Mouse (Mus musculus) frontal cortex, postnatal 10 days (tissue): ENCODE data around the gene Gm5460.

ENCODE experiments used
- DNase-seq, 2 experiments: peaks; one replicate each; pipeline ENCODE4 v3.0.0; 2022; ENCODE audit warnings: low spot score in 2 of 2, mixed read lengths in 1 of 2

Gene Gm5460

GRCm38 (mm10) chr14:34016381-34016780 lies at the start of gene Gm5460:
Gm5460 (plus strand) TSS chr14:34016758.
- no peak for DNase-seq

- DNase-seq: no peak
Observed at GRCm38 (mm10) chr14:33972679-33973078, 43.9 kb upstream of the Gm5460 start.

GRCm38 (mm10) chr14:33974752-33975151 lies 41.8 kb upstream of the Gm5460 start:
- no peak for DNase-seq

GRCm38 (mm10) chr14:33977748-33978147 lies 38.8 kb upstream of the Gm5460 start:
- DNase-seq: no peak

- DNase-seq: peak in 1 of 2 experiments; percentile 29
Observed at GRCm38 (mm10) chr14:33978604-33979059, 37.9 kb upstream of the Gm5460 start, which contains the start of gene Zfp488. Zfp488 (minus strand) TSS chr14:33978764.

- no peak for DNase-seq
Observed at GRCm38 (mm10) chr14:33989201-33989600, 27.4 kb upstream of the Gm5460 start.

GRCm38 (mm10) chr14:33991971-33992370 lies 24.6 kb upstream of the Gm5460 start:
- no peak for DNase-seq

GRCm38 (mm10) chr14:33993051-33993450 lies 23.5 kb upstream of the Gm5460 start:
- no peak for DNase-seq

- DNase-seq: no peak
Observed at GRCm38 (mm10) chr14:33993521-33994289, 22.9 kb upstream of the Gm5460 start.

- no peak for DNase-seq
Observed at GRCm38 (mm10) chr14:33997427-33997826, 19.1 kb upstream of the Gm5460 start.

- no peak for DNase-seq
Observed at GRCm38 (mm10) chr14:34000076-34000475, 16.5 kb upstream of the Gm5460 start.

- DNase-seq: no peak
Observed at GRCm38 (mm10) chr14:34001445-34001844, 15.1 kb upstream of the Gm5460 start.

- DNase-seq: no peak
Observed at GRCm38 (mm10) chr14:34002358-34002757, 14.2 kb upstream of the Gm5460 start.

- no peak for DNase-seq
Observed at GRCm38 (mm10) chr14:34015063-34015462, 1.5 kb upstream of the Gm5460 start, which contains the start of gene Gm30083. Gm30083 (minus strand) TSS chr14:34015182.

GRCm38 (mm10) chr14:34016938-34017337 lies 380 bp downstream of the Gm5460 start:
- no peak for DNase-seq

GRCm38 (mm10) chr14:34026710-34027109 lies 10.2 kb downstream of the Gm5460 start:
- no peak for DNase-seq

GRCm38 (mm10) chr14:34033841-34034610 lies 17.5 kb downstream of the Gm5460 start:
- DNase-seq: no peak

GRCm38 (mm10) chr14:34041241-34041640 lies 24.7 kb downstream of the Gm5460 start:
- DNase-seq: no peak

GRCm38 (mm10) chr14:34043341-34043740 lies 26.8 kb downstream of the Gm5460 start:
- DNase-seq: no peak

- DNase-seq: no peak
Observed at GRCm38 (mm10) chr14:34050101-34050779, 33.7 kb downstream of the Gm5460 start.

GRCm38 (mm10) chr14:34052516-34052915 lies 36.0 kb downstream of the Gm5460 start, which contains the start of gene Antxrl:
Antxrl (plus strand) TSS chr14:34052707.
- no peak for DNase-seq

- DNase-seq: no peak
Observed at GRCm38 (mm10) chr14:34071665-34072064, 55.1 kb downstream of the Gm5460 start.
